ENCODE assay signal across 30 mouse cellular contexts in the genomic region with DNA sequence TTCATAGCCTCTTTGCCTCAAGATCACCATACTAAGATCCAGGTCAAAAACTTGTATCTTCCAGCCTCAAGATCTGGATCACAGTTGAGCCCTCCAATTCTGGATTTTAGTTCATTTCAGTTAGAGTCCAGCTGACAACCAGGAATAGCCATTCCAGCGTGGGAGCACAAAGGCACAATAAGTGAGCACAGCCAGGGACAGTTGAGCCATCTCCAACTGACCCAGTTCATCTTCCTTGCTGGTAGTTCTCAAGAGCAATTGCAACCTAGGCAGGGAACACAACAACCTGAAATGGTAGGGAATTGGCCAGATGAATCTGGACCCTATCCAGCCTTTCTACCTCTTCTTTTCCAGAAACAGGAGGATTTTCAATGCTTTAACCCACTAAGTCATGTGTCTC. TPM values are rescaled to one million over a fixed set of nuclear protein-coding genes. Genes with fewer than 3 reads are reported as not detected.
DNase-seq lines count a peak whose midpoint lies in the region; ATAC-seq and TF ChIP-seq lines count a peak whose summit lies in the region.
"Had no signal": no experiment of that assay in that cellular context is flagged by ENCODE, and none has a peak within 500 bp of the region (broad histone marks: within the 10 kb centered on the region; RNA-seq: fewer than 3 reads in every experiment).

No protein-coding gene starts in this region.

- no peaks in the 10 kb centered on the region for H3K4me1 ChIP-seq in heart, adult 2 months (ENCODE audit: control insufficient read depth, insufficient read depth, low read length)
- H3K4me1 ChIP-seq: embryonic facial prominence, embryonic 13.5 days; embryonic facial prominence, embryonic 15.5 days; forebrain, embryonic 10.5 days; forebrain, embryonic 12.5 days had no signal

- TF ChIP-seq POLR2A in heart, adult 2 months (IDR thresholded peaks at IDR 0.05; ENCODE audit: insufficient read depth, low read depth, low read length) = no peak

- no peak overlapping the region for H3K27ac ChIP-seq in heart, adult 2 months
- H3K27ac ChIP-seq: embryonic facial prominence, embryonic 13.5 days; embryonic facial prominence, embryonic 15.5 days; forebrain, embryonic 10.5 days; forebrain, embryonic 12.5 days had no signal

- peak; percentile 78 for ATAC-seq in frontal cortex, adult (ENCODE audit: low TSS enrichment)
- ATAC-seq: activated CD4-positive, CD25-positive, alpha-beta regulatory T cell, adult 4 months; CD4-positive, CD25-positive, alpha-beta regulatory T cell, adult 4 months; forebrain, embryonic 14.5 days; forebrain, embryonic 16.5 days; Patski had no signal

- no peak overlapping the region for H3K9ac ChIP-seq in heart, adult 2 months (ENCODE audit: low read depth, low read length)
- H3K9ac ChIP-seq: embryonic facial prominence, embryonic 13.5 days; embryonic facial prominence, embryonic 15.5 days; forebrain, embryonic 12.5 days had no signal

- H3K4me3 ChIP-seq in heart, adult 2 months = no peak overlapping the region
- H3K4me3 ChIP-seq: embryonic facial prominence, embryonic 13.5 days; embryonic facial prominence, embryonic 15.5 days; erythroblast, embryonic 14.5 days; forebrain, embryonic 10.5 days; forebrain, embryonic 12.5 days had no signal

- no peaks in the 10 kb centered on the region for H3K36me3 ChIP-seq in heart, adult 2 months (ENCODE audit: control insufficient read depth, insufficient read depth, low read length)

- H3K79me2 ChIP-seq in heart, adult 2 months (replicated peaks; ENCODE audit: control insufficient read depth, insufficient read depth, low read length) = no peaks in the 10 kb centered on the region

- H3K27me3 ChIP-seq in heart, adult 2 months (ENCODE audit: control insufficient read depth, insufficient read depth, low read length) = no peaks in the 10 kb centered on the region
- H3K27me3 ChIP-seq: CH12.LX; embryonic facial prominence, embryonic 13.5 days; embryonic facial prominence, embryonic 15.5 days; forebrain, embryonic 12.5 days; Patski had no signal

- TF ChIP-seq CTCF in heart, adult 2 months (IDR thresholded peaks at IDR 0.05) = no peak

- DNase-seq in frontal cortex, postnatal 10 days (ENCODE audit: low spot score in 2 of 2) = no peak
- DNase-seq in right cerebral cortex, adult 18-20 months = peak; percentile 39
- no peak for DNase-seq in right cerebral cortex, postnatal 4 days
- no peak for DNase-seq in heart, adult 2 months
- DNase-seq: adrenal gland, adult 8-10 months; adrenal gland, postnatal 14 days; adrenal gland, postnatal 36 days; B cell, adult 2 months; cerebellum, adult 11 months; cerebellum, adult 18-20 months; cerebellum, adult 8-10 months; cerebellum, adult 9-11 months; cerebellum, postnatal 14 days; cerebellum, postnatal 36 days; embryo, embryonic 11 days had no signal

- intact Hi-C loops in heart, adult 2 months (cut with DNase I) = no loop called here

- TF ChIP-seq EP300 in heart, adult 2 months (IDR thresholded peaks at IDR 0.05; ENCODE audit: insufficient read depth, low read depth, low read length) = no peak

- 79% methylated on average over 1 of the region's 1 CpGs for WGBS in heart, adult 2 months

RNA-seq across cellular contexts. Expression of a gene that starts 6.2 kb away (rescaled TPM):
- total RNA-seq in heart, adult 2 months (2021) = 1 to 10 TPM; 6.8 to 8.8 TPM
- polyA plus RNA-seq in heart, adult 2 months (2012; rRNA removed) = 9.6 and 13.6 TPM in 2 replicates
- total RNA-seq: common myeloid progenitor, adult 5-6 weeks had no signal
- polyA plus RNA-seq: activated CD4-positive, CD25-positive, alpha-beta regulatory T cell, adult 4 months; embryonic facial prominence, embryonic 11.5 days; erythroblast, embryonic 14.5 days; forebrain, embryonic 10.5 days; G1E had no signal

RNA-seq across cellular contexts. Expression of a gene that starts 13.3 kb away (rescaled TPM):
- total RNA-seq in heart, adult 2 months (2021) = 10 to 100 TPM; 23.4 to 25.2 TPM
- 21.0 and 27.9 TPM in 2 replicates for polyA plus RNA-seq in heart, adult 2 months (2012; rRNA removed)

RNA-seq across cellular contexts. Expression of a gene that starts 16.2 kb away (rescaled TPM):
- under 1 TPM; 0.86 to 0.89 TPM for total RNA-seq in heart, adult 2 months (2021)
- polyA plus RNA-seq in heart, adult 2 months (2012; rRNA removed) = 0.59 and 0.88 TPM in 2 replicates
- polyA plus RNA-seq: erythroblast, embryonic 14.5 days had no signal
